Mouse (Mus musculus) embryonic fibroblast, embryonic 13.5 days (primary cell): ENCODE measurements around the gene Vmn1r202.

Experiments used
- CTCF ChIP-seq: IDR thresholded peaks from 2 replicates; pipeline ENCODE4 v1.5.1; 2011; ENCODE audit warnings: mild to moderate bottlenecking, control low read depth, low read length, moderate library complexity, borderline replicate concordance; ENCODE audit not compliant: insufficient read depth
- POLR2A ChIP-seq: IDR thresholded peaks from 2 replicates; pipeline ENCODE4 v1.6.1; 2011; ENCODE audit warnings: low read depth, mild to moderate bottlenecking, control low read depth, low read length, moderate library complexity

DNA sequence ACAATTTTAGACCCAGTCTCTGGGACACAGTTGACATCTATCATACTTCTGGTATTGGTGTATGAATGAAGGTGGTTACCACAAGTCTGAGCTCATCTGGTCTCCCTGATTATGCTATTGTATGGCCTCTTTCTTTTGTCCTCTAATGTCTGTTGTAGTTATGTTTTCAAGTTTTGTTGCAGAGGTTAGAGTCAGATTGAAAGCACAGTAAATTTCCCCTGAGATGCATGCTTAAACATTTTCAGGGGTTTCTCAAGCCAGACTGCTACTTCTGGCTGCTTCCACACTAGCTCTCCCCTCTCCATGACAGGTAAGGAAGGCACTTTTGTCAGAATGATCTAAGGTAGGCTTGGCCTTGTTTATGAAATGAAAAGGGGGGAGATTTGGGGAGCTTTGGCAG is 50.0 kb downstream of the Vmn1r202 start:
- TF ChIP-seq POLR2A: no peak
- no peak for TF ChIP-seq CTCF
